Comparison of ENCODE assay signal across 12 mouse cellular contexts in the genomic region with DNA sequence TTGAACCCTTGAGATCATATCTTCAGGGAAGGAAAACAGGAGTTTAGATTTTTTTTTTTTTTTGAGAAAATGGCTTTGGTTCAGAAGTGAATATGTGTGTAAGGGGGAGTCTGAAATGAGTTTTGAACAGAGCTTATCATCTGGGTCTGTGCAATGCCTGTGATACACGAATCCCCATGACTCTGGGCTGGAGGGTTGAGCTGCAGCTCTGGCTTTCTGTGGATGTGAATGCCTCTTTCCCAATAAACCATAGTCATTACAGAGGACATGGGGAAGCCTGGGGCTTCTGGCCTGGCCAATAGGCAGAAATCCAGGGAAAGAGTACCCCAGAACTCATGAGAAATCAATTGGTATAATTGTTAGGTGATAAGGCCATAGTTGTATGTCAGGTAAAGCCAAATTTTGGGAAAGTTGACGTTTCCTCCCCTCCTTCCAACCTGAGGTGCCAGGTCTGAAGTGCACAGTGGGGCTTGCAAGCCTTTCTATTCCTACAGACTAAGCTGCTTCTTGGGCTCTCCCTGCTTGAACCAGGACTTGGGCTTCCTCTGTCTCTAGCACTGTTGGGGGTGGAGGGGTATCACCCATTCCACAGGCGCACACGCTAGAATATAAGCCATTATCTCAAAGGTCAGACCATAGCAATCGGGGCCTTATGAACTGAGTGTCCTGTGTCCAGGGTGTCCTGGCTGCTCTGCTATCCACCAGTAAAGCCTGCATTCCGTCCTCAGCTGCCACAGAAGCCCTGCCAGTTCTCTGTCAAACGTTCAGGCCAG. TPM values are rescaled to one million over a fixed set of nuclear protein-coding genes. Genes with fewer than 3 reads are reported as not detected.
DNase-seq lines count a peak whose midpoint lies in the region; ATAC-seq and TF ChIP-seq lines count a peak whose summit lies in the region.
"Had no signal": no experiment of that assay in that cellular context is flagged by ENCODE, and none has a peak within 500 bp of the region (broad histone marks: within the 10 kb centered on the region; RNA-seq: fewer than 3 reads in every experiment).

No protein-coding gene starts in this region.

- no peaks in the 10 kb centered on the region for H3K9me3 ChIP-seq in embryonic facial prominence, embryonic 12.5 days
- no peaks in the 10 kb centered on the region for H3K9me3 ChIP-seq in hindbrain, embryonic 12.5 days (replicated peaks)

- no peak for TF ChIP-seq CTCF in kidney, adult 2 months (conservative IDR thresholded peaks at IDR 0.05; ENCODE audit: insufficient read depth, insufficient read length, low read depth, low read length)

- 44% methylated on average over 7 of the region's 7 CpGs for WGBS in kidney, adult 2 months
- 8% methylated on average over 7 of the region's 7 CpGs for WGBS in embryonic facial prominence, embryonic 12.5 days
- WGBS in hindbrain, embryonic 12.5 days = 12% methylated on average over 7 of the region's 7 CpGs

- no peak for TF ChIP-seq POLR2A in kidney, adult 2 months (IDR thresholded peaks at IDR 0.05; ENCODE audit: low read depth, low read length)

- H3K4me2 ChIP-seq in embryonic facial prominence, embryonic 12.5 days (replicated peaks) = peak overlapping the region; percentile 72
- peak overlapping the region; percentile 41 for H3K4me2 ChIP-seq in hindbrain, embryonic 12.5 days (replicated peaks)

- H3K9ac ChIP-seq in embryonic facial prominence, embryonic 12.5 days = peak overlapping the region; percentile 99
- H3K9ac ChIP-seq in hindbrain, embryonic 12.5 days = no peak overlapping the region; the same call in 1 of the 2 replicates
- H3K9ac ChIP-seq: liver, embryonic 14.5 days had no signal

- peaks cover 4% of the 10 kb centered on the region; the same call in 1 of the 2 replicates for H3K36me3 ChIP-seq in kidney, adult 2 months (ENCODE audit: control insufficient read depth, insufficient read depth, low read length)
- H3K36me3 ChIP-seq in embryonic facial prominence, embryonic 12.5 days = peaks cover 25% of the 10 kb centered on the region
- no peaks in the 10 kb centered on the region for H3K36me3 ChIP-seq in hindbrain, embryonic 12.5 days

- H3K4me1 ChIP-seq in kidney, adult 2 months (ENCODE audit: control insufficient read depth, insufficient read depth, low read length) = peaks cover 7% of the 10 kb centered on the region; the same call in 1 of the 2 replicates
- H3K4me1 ChIP-seq in embryonic facial prominence, embryonic 12.5 days = peaks cover 28% of the 10 kb centered on the region
- peaks cover 44% of the 10 kb centered on the region for H3K4me1 ChIP-seq in hindbrain, embryonic 12.5 days

- no peak for ATAC-seq in embryonic facial prominence, embryonic 12.5 days (ENCODE audit: insufficient number of reproducible peaks, insufficient read depth, low FRiP score, low TSS enrichment)
- ATAC-seq in hindbrain, embryonic 12.5 days (ENCODE audit: low FRiP score) = no peak

- H3K27me3 ChIP-seq in kidney, adult 2 months (replicated peaks; ENCODE audit: control insufficient read depth, insufficient read depth, low read length) = no peaks in the 10 kb centered on the region
- peaks cover 39% of the 10 kb centered on the region for H3K27me3 ChIP-seq in embryonic facial prominence, embryonic 12.5 days
- H3K27me3 ChIP-seq in hindbrain, embryonic 12.5 days = peaks cover 99% of the 10 kb centered on the region

- peak; percentile 31 for DNase-seq in kidney, adult 2 months
- DNase-seq in kidney, postnatal 25 days = no peak
- DNase-seq in neural tube, embryonic 10.5 days (ENCODE audit: extremely low spot score, low spot score) = peak; percentile 58
- no peak for DNase-seq in left cerebral cortex, postnatal 36 days (ENCODE audit: low spot score in 2 of 2)
- no peak for DNase-seq in liver
- DNase-seq: right cerebral cortex, postnatal 4 days; thymus, postnatal 14 days had no signal

- peak overlapping the region; percentile 88 for H3K27ac ChIP-seq in kidney, adult 2 months (ENCODE audit: insufficient read depth, low read depth, low read length)
- H3K27ac ChIP-seq in embryonic facial prominence, embryonic 12.5 days = peak overlapping the region; percentile 98
- H3K27ac ChIP-seq in hindbrain, embryonic 12.5 days = no peak overlapping the region
- H3K27ac ChIP-seq: liver, embryonic 14.5 days had no signal

- peak overlapping the region; percentile 37 for H3K4me3 ChIP-seq in kidney, adult 2 months (ENCODE audit: insufficient read depth, low read depth, low read length)
- H3K4me3 ChIP-seq in embryonic facial prominence, embryonic 12.5 days = peak overlapping the region; percentile 54
- peak overlapping the region; percentile 13; the same call in 1 of the 2 replicates for H3K4me3 ChIP-seq in hindbrain, embryonic 12.5 days

- intact Hi-C loops in left cerebral cortex, postnatal 36 days (cut with DNase I) = loop anchor here (5.0 to 10.0 kb wide), 7 partner anchors 48 to 1985 kb away; partner anchors contain the start of genes Hnf1b, Med13 and Tbx4

RNA-seq across cellular contexts. Expression of gene Tbx2, which starts 7.1 kb away (rescaled TPM):
- 58.5 and 66.9 TPM in 2 replicates for polyA plus RNA-seq in kidney, adult 2 months (2012; rRNA removed)
- 20.5 and 21.6 TPM in 2 replicates for polyA plus RNA-seq in embryonic facial prominence, embryonic 12.5 days (2016; fragmentation: Nextera tagmentation; extraction: Ambion mirVana)
- polyA plus RNA-seq in hindbrain, embryonic 12.5 days (2016; fragmentation: Nextera tagmentation; extraction: Ambion mirVana) = 3.8 and 4.9 TPM in 2 replicates
- 1 to 10 TPM; 1.9 to 2.2 TPM for total RNA-seq in left cerebral cortex, postnatal 36 days (2021)

RNA-seq across cellular contexts. Expression of gene Gm11444, which starts 10.7 kb away (rescaled TPM):
- polyA plus RNA-seq in kidney, adult 2 months (2012; rRNA removed) = not detected in 2 replicates
- 0.43 TPM in 1 of 2 replicates, not detected in the other for polyA plus RNA-seq in embryonic facial prominence, embryonic 12.5 days (2016; fragmentation: Nextera tagmentation; extraction: Ambion mirVana)
- not detected in 2 replicates for polyA plus RNA-seq in hindbrain, embryonic 12.5 days (2016; fragmentation: Nextera tagmentation; extraction: Ambion mirVana)
- not detected for total RNA-seq in left cerebral cortex, postnatal 36 days (2021)
- total RNA-seq: gastrocnemius, adult 8-10 months had no signal
- polyA plus RNA-seq: large intestine, adult 2 months; liver, embryonic 14.5 days had no signal

RNA-seq across cellular contexts. Expression of gene Tbx4, which starts 46.8 kb away (rescaled TPM):
- polyA plus RNA-seq in kidney, adult 2 months (2012; rRNA removed) = 0.08 TPM in 2 replicates
- polyA plus RNA-seq in embryonic facial prominence, embryonic 12.5 days (2016; fragmentation: Nextera tagmentation; extraction: Ambion mirVana) = 2.2 and 2.4 TPM in 2 replicates
- 0.57 and 0.94 TPM in 2 replicates for polyA plus RNA-seq in hindbrain, embryonic 12.5 days (2016; fragmentation: Nextera tagmentation; extraction: Ambion mirVana)
- under 1 TPM; 0.17 to 0.25 TPM for total RNA-seq in left cerebral cortex, postnatal 36 days (2021)

Comparison
In these comparisons a context has a peak if more than half of its experiments do, and no peak if none do; other contexts are left out.
1. DNase-seq: peak in kidney, adult 2 months (single experiment) and neural tube, embryonic 10.5 days (single experiment); none in kidney, postnatal 25 days (0 of 2), left cerebral cortex, postnatal 36 days (0 of 2) and liver (single experiment).
2. Peak in every context shown above with its lines, with median percentiles within 50 percentile points of each other: H3K4me3 ChIP-seq.